Mouse (Mus musculus): ENCODE results near the gene Limk1. TPM values are rescaled to one million over a fixed set of nuclear protein-coding genes. Genes with fewer than 3 reads are reported as not detected.
"Not testable (repeated sequence)": the region's sequence is repeated elsewhere in the genome, so short reads cannot be mapped to it uniquely, and the experiment has no call there.

Limk1 gene
- total and polyA plus RNA-seq, 2 experiments from 2014 or later: 2.4 to 12.1 TPM

DNA sequence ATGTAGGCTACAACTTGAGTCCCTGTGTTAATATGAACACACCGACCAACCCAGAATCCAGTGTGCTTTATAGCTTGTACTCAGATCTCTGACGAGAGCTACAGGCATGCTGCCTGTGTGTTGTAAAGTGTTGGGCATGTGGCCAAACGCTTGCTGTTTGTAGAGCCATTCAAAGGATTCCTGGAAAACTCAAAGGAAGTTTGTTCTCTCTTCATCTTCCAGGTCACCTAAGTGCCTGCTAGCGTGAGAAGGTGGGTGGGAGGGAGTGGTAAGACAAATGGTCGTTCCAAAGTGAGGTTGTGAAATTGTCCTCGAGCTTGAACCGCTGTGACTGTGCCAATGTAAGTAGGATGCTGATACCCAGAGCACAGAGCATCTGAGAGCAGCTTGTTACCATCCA lies 36.4 kb downstream of the Limk1 start:
- H3K4me3 ChIP-seq (ENCODE audit: low read depth, low read length): no peak overlapping the region
- DNase-seq (ENCODE audit: low spot score) (no peak), ATAC-seq (ENCODE audit: insufficient read depth, low read depth) (no peak)
- no peaks in the 10 kb centered on the region for H3K36me3 ChIP-seq (replicated peaks; ENCODE audit: control insufficient read depth, insufficient read depth, low read length)
- peaks cover 4% of the 10 kb centered on the region; the same call in 1 of the 2 replicates for H3K4me1 ChIP-seq (ENCODE audit: control insufficient read depth, insufficient read depth)
- no peaks in the 10 kb centered on the region for H3K27me3 ChIP-seq (ENCODE audit: control insufficient read depth, insufficient read depth, low read length)
- no peak for TF ChIP-seq EP300 (IDR thresholded peaks at IDR 0.05; ENCODE audit: low read depth)
- no peak for TF ChIP-seq CTCF (IDR thresholded peaks at IDR 0.05; ENCODE audit: low read depth)
- H3K27ac ChIP-seq (ENCODE audit: low read depth): no peak overlapping the region
- H3K9ac ChIP-seq (replicated peaks; ENCODE audit: low read depth, low read length): 0 out of 2 replicates have a peak overlapping the region, but pooled peaks have one; percentile 4
- H3K4me2 ChIP-seq (ENCODE audit: low read depth, low read length): no peak overlapping the region
- no peaks in the 10 kb centered on the region for H3K9me3 ChIP-seq (replicated peaks; ENCODE audit: control insufficient read depth, low read length)
- WGBS: 24% methylated on average over 7 of the region's 7 CpGs

DNA sequence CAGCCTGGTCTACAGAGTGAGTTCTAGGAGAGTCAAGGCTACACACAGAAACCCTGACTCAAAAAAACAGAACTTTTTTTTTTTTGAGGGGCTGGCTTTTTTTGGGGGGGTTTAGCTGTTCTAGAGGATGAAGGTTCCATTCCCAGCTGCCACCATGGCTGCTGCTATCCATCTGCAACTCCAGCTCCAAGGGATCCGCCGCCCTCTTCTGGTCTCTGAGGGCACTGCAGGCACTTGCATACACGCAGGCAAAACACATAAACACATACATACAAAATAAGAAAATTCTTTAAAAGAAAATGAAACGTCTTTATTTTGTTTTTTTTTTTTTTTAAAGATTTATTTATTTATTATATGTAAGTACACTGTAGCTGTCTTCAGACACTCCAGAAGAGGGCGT lies 37.5 kb downstream of the Limk1 start:
- H3K36me3 ChIP-seq (replicated peaks; ENCODE audit: control insufficient read depth, insufficient read depth, low read length): no peaks in the 10 kb centered on the region
- 42% methylated on average over 4 of the region's 5 CpGs for WGBS
- no peak overlapping the region for H3K9ac ChIP-seq (replicated peaks; ENCODE audit: low read depth, low read length)
- TF ChIP-seq CTCF (IDR thresholded peaks at IDR 0.05; ENCODE audit: low read depth): peak; percentile 43
- no peak for TF ChIP-seq EP300 (IDR thresholded peaks at IDR 0.05; ENCODE audit: low read depth)
- ATAC-seq (ENCODE audit: insufficient read depth, low read depth) (no peak), DNase-seq (ENCODE audit: low spot score) (no peak)
- H3K9me3 ChIP-seq (replicated peaks; ENCODE audit: control insufficient read depth, low read length): no peaks in the 10 kb centered on the region
- H3K4me1 ChIP-seq (ENCODE audit: control insufficient read depth, insufficient read depth): peaks cover 4% of the 10 kb centered on the region; the same call in 1 of the 2 replicates
- no peak overlapping the region for H3K4me3 ChIP-seq (ENCODE audit: low read depth, low read length)
- H3K4me2 ChIP-seq (ENCODE audit: low read depth, low read length): no peak overlapping the region
- no peaks in the 10 kb centered on the region for H3K27me3 ChIP-seq (ENCODE audit: control insufficient read depth, insufficient read depth, low read length)
- H3K27ac ChIP-seq (ENCODE audit: low read depth): no peak overlapping the region

DNA sequence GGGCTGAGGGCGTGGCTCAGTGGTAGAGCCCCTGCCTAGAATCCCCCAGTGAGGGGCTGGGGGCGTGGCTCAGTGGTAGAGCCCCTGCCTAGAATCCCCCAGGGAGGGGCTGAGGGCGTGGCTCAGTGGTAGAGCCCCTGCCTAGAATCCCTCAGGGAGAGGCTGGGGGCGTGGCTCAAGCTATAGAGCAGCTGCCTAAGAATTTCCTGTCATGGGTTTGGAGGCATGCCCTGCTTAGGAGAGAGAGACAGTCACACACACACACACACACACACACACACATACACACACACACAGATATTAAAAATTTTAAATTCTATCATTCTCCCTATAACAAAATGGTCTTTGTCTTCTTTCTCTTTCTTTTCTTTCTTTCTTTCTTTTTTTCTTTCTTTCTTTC lies 39.4 kb downstream of the Limk1 start:
- 76% methylated on average over 3 of the region's 4 CpGs for WGBS
- DNase-seq (ENCODE audit: low spot score); H3K4me3 ChIP-seq (ENCODE audit: low read depth, low read length); H3K9ac ChIP-seq (replicated peaks; ENCODE audit: low read depth, low read length); H3K4me1 ChIP-seq (ENCODE audit: control insufficient read depth, insufficient read depth); ATAC-seq (ENCODE audit: insufficient read depth, low read depth); H3K27me3 ChIP-seq (ENCODE audit: control insufficient read depth, insufficient read depth, low read length); H3K4me2 ChIP-seq (ENCODE audit: low read depth, low read length); H3K9me3 ChIP-seq (replicated peaks; ENCODE audit: control insufficient read depth, low read length); H3K27ac ChIP-seq (ENCODE audit: low read depth); H3K36me3 ChIP-seq (replicated peaks; ENCODE audit: control insufficient read depth, insufficient read depth, low read length): not testable (repeated sequence)

DNA sequence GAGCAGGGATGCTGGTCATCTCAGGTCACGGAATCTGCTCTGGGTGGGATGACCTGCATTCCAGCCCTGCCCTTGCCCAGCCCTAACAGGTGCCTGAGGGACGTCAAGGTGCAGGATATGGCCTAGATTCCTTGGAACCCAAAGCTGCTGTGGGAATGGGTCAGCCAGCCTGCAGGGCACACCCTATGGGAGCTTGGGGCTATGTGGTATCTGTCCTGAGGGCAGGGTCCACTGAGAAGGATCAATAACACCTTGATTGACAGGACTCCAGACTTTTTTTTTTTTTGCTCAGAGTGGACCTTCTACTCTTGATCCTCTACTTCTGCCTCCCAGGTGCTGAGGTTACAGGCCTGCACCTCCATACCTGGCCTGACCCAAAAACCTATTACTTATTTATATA lies 41.0 kb downstream of the Limk1 start:
- H3K9me3 ChIP-seq (replicated peaks; ENCODE audit: control insufficient read depth, low read length): no peaks in the 10 kb centered on the region
- no peak overlapping the region for H3K9ac ChIP-seq (replicated peaks; ENCODE audit: low read depth, low read length)
- H3K4me2 ChIP-seq (ENCODE audit: low read depth, low read length): no peak overlapping the region
- no peak for DNase-seq (ENCODE audit: low spot score)
- no peak for ATAC-seq (ENCODE audit: insufficient read depth, low read depth)
- TF ChIP-seq EP300 (IDR thresholded peaks at IDR 0.05; ENCODE audit: low read depth) (no peak), CTCF (IDR thresholded peaks at IDR 0.05; ENCODE audit: low read depth) (no peak)
- no peaks in the 10 kb centered on the region for H3K36me3 ChIP-seq (replicated peaks; ENCODE audit: control insufficient read depth, insufficient read depth, low read length)
- H3K4me3 ChIP-seq (ENCODE audit: low read depth, low read length): no peak overlapping the region
- H3K27me3 ChIP-seq (ENCODE audit: control insufficient read depth, insufficient read depth, low read length): no peaks in the 10 kb centered on the region
- peaks cover 4% of the 10 kb centered on the region; the same call in 1 of the 2 replicates for H3K4me1 ChIP-seq (ENCODE audit: control insufficient read depth, insufficient read depth)
- 64% methylated on average over 2 of the region's 2 CpGs for WGBS
- H3K27ac ChIP-seq (ENCODE audit: low read depth): no peak overlapping the region

DNA sequence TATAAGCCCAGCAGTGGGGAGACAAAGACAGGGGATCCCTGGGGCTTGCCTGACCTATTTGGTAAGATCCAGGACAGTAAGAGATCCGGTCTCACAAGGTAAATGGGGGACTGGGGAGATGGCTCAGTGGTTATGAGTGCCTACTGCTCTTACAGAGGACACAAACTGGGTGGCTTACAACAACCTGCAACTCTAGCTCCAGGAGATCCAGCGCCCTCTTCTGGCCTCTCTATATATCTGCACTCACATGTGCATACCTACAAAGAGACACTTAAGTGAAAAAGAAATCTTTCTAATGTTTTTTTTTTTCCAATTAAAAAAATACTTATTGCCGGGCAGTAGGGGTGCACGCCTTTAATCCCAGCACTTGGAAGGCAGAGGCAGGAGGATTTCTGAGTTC lies 41.9 kb downstream of the Limk1 start:
- no peak for ATAC-seq (ENCODE audit: insufficient read depth, low read depth)
- no peak for TF ChIP-seq CTCF (IDR thresholded peaks at IDR 0.05; ENCODE audit: low read depth)
- no peak for TF ChIP-seq EP300 (IDR thresholded peaks at IDR 0.05; ENCODE audit: low read depth)
- WGBS: 70% methylated on average over 4 of the region's 4 CpGs

DNA sequence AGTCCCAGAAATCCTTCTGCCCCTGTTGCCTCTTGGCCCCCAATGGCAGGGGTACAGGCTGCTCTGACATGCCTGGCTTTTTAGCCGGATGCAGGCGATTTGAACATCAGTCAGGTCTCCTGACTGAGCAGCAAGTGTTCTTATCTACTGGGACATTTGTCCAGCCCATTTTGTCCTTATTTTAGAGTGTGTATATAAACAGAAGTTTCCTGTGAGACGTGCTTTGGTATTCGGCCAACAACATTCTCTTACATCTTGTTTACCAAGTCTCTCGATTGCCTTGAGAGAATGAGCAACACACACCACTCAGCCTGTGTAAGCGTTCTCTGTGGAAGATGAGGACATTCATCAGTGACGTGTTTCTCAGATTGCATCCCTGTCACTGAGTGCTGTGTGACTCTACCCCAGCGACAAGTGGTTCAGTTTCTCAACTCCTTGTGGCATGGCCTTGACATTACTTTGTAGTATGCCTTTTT lies 43.7 kb downstream of the Limk1 start:
- Histone ChIP-seq H3K9me3 (replicated peaks; ENCODE audit: control insufficient read depth, low read length) (no peaks in the 10 kb centered on the region), H3K27ac (ENCODE audit: low read depth) (peak overlapping the region; percentile 83), H3K27me3 (ENCODE audit: control insufficient read depth, insufficient read depth, low read length) (no peaks in the 10 kb centered on the region), H3K9ac (replicated peaks; ENCODE audit: low read depth, low read length) (no peak overlapping the region), H3K4me3 (ENCODE audit: low read depth, low read length) (no peak overlapping the region), H3K4me2 (ENCODE audit: low read depth, low read length) (no peak overlapping the region; the same call in 1 of the 2 replicates), H3K36me3 (replicated peaks; ENCODE audit: control insufficient read depth, insufficient read depth, low read length) (no peaks in the 10 kb centered on the region), H3K4me1 (ENCODE audit: control insufficient read depth, insufficient read depth) (no peaks in the 10 kb centered on the region)
- WGBS: 35% methylated on average over 8 of the region's 8 CpGs
- ATAC-seq (ENCODE audit: insufficient read depth, low read depth): peak; percentile 78
- peak; percentile 80 for DNase-seq (ENCODE audit: low spot score)
- TF ChIP-seq EP300 (IDR thresholded peaks at IDR 0.05; ENCODE audit: low read depth): peak; percentile 88
- no peak for TF ChIP-seq CTCF (IDR thresholded peaks at IDR 0.05; ENCODE audit: low read depth)

More for the DNA sequence above, 41.9 kb downstream of the Limk1 start:
- Histone ChIP-seq H3K9ac (replicated peaks; ENCODE audit: low read depth, low read length) (no peak overlapping the region), H3K9me3 (replicated peaks; ENCODE audit: control insufficient read depth, low read length) (no peaks in the 10 kb centered on the region), H3K4me3 (ENCODE audit: low read depth, low read length) (no peak overlapping the region), H3K27me3 (ENCODE audit: control insufficient read depth, insufficient read depth, low read length) (no peaks in the 10 kb centered on the region), H3K4me2 (ENCODE audit: low read depth, low read length) (no peak overlapping the region), H3K27ac (ENCODE audit: low read depth) (no peak overlapping the region), H3K36me3 (replicated peaks; ENCODE audit: control insufficient read depth, insufficient read depth, low read length) (no peaks in the 10 kb centered on the region), H3K4me1 (ENCODE audit: control insufficient read depth, insufficient read depth) (no peaks in the 10 kb centered on the region)
- no peak for DNase-seq (ENCODE audit: low spot score)

Data from heart, postnatal 0 days (tissue).